Mouse (Mus musculus) spleen, adult 2 months (tissue): ENCODE results near the gene Prune1. TPM values are rescaled to one million over a fixed set of nuclear protein-coding genes. Genes with fewer than 3 reads are reported as not detected.

Experiments
- DNase-seq, 2 experiments: peaks; one replicate each; pipeline versions ENCODE4 v3.0.0 to v3.0.0-alpha.2; 2012 to 2021; ENCODE audit warnings: low spot score in 2 of 2, low read depth in 1 of 2
- H3K27ac ChIP-seq: fragments of 200-500 bp; 2 replicates; pipeline ENCODE4 v1.5.1; 2012; ENCODE audit warnings: low read length, inconsistent platforms; ENCODE audit not compliant: insufficient read depth
- H3K27me3 ChIP-seq: fragments of 200-500 bp; 2 replicates; pipeline ENCODE4 v1.6.1; 2012; ENCODE audit warnings: mild to moderate bottlenecking, moderate library complexity, low read length, inconsistent platforms; ENCODE audit not compliant: control insufficient read depth, insufficient read depth
- H3K36me3 ChIP-seq: fragments of 200-500 bp; 2 replicates; pipeline ENCODE4 v1.6.1; 2012; ENCODE audit warnings: mild to moderate bottlenecking, low read length, inconsistent platforms; ENCODE audit not compliant: control insufficient read depth, insufficient read depth
- H3K4me1 ChIP-seq: fragments of 200-500 bp; 2 replicates; pipeline ENCODE4 v1.6.1; 2011; ENCODE audit warnings: inconsistent platforms; ENCODE audit not compliant: control insufficient read depth, insufficient read depth, insufficient read length
- H3K4me3 ChIP-seq: fragments of 200-500 bp; 2 replicates; pipeline ENCODE4 v1.5.1; 2011; ENCODE audit warnings: mild to moderate bottlenecking, inconsistent platforms; ENCODE audit not compliant: insufficient read depth, insufficient read length; ENCODE audit errors: extremely low read depth
- CTCF ChIP-seq: fragments of 200-500 bp; IDR thresholded peaks from 2 replicates; pipeline ENCODE4 v1.5.1; 2011; ENCODE audit warnings: mild to moderate bottlenecking, inconsistent platforms; ENCODE audit not compliant: insufficient read depth, insufficient read length, insufficient replicate concordance; ENCODE audit errors: extremely low read depth
- POLR2A ChIP-seq: fragments of 200-500 bp; IDR thresholded peaks from 2 replicates; pipeline ENCODE4 v1.6.1; 2011; ENCODE audit warnings: low read depth, low read length, inconsistent platforms
- WGBS: fragments of 180-500 bp; shearing (Covaris S2); methylation state at CpG from one replicate; pipeline ENCODE4 v1.1.7; 2018; 5-methylcytosine and 5-hydroxymethylcytosine counted together
- polyA plus RNA-seq: library from polyadenylated mRNA; depleted of rRNA; stranded (reverse); fragments of >200 nt; gene quantifications from 2 replicates; pipeline ENCODE4 v1.2.3, GENCODE M21; 2012

The Prune1 gene
- polyA plus RNA-seq, 1 experiment, result 7.7 TPM

GRCm38 (mm10) chr3:95301204-95301796 is 19.4 kb upstream of the Prune1 start:
- Histone ChIP-seq H3K4me1 (no peaks in the 10 kb centered on the region), H3K27me3 (no peaks in the 10 kb centered on the region), H3K36me3 (no peaks in the 10 kb centered on the region), H3K4me3 (no peak overlapping the region), H3K27ac (no peak overlapping the region)
- TF ChIP-seq POLR2A, result no peak
- no peak for TF ChIP-seq CTCF
- no peak for DNase-seq
- WGBS, result 95% methylated on average over 3 of the region's 3 CpGs

GRCm38 (mm10) chr3:95298018-95298417 is 16.1 kb upstream of the Prune1 start:
- no peak overlapping the region for H3K27ac ChIP-seq
- TF ChIP-seq POLR2A (no peak), CTCF (no peak)
- DNase-seq, result no peak
- no peaks in the 10 kb centered on the region for H3K27me3 ChIP-seq
- peaks cover 12% of the 10 kb centered on the region for H3K36me3 ChIP-seq
- H3K4me3 ChIP-seq, result no peak overlapping the region
- 90% methylated on average over 7 of the region's 7 CpGs for WGBS
- H3K4me1 ChIP-seq, result no peaks in the 10 kb centered on the region; the same call in 1 of the 2 replicates

- peak in 1 of 2 experiments; percentile 48 for DNase-seq
- 10% methylated on average over 5 of the region's 5 CpGs for WGBS
- TF ChIP-seq POLR2A, result no peak
- peak; percentile 70; the same call in 1 of the 2 replicates for TF ChIP-seq CTCF
Measured at GRCm38 (mm10) chr3:95296103-95296469, 14.2 kb upstream of the Prune1 start.

GRCm38 (mm10) chr3:95295321-95296102 is 13.6 kb upstream of the Prune1 start:
- DNase-seq, result no peak
- Histone ChIP-seq H3K36me3 (peaks cover 17% of the 10 kb centered on the region), H3K27ac (no peak overlapping the region), H3K27me3 (no peaks in the 10 kb centered on the region), H3K4me3 (no peak overlapping the region), H3K4me1 (no peaks in the 10 kb centered on the region; the same call in 1 of the 2 replicates)
- no peak for TF ChIP-seq CTCF
- TF ChIP-seq POLR2A, result no peak
- 89% methylated on average over 11 of the region's 11 CpGs for WGBS

More at GRCm38 (mm10) chr3:95296103-95296469, 14.2 kb upstream of the Prune1 start:
- no peak overlapping the region for H3K27ac ChIP-seq
- peaks cover 17% of the 10 kb centered on the region for H3K36me3 ChIP-seq
- H3K4me3 ChIP-seq, result no peak overlapping the region
- H3K4me1 ChIP-seq, result no peaks in the 10 kb centered on the region; the same call in 1 of the 2 replicates
- H3K27me3 ChIP-seq, result no peaks in the 10 kb centered on the region

- no peak for DNase-seq
- no peaks in the 10 kb centered on the region for H3K27me3 ChIP-seq
- no peaks in the 10 kb centered on the region; the same call in 1 of the 2 replicates for H3K4me1 ChIP-seq
- WGBS, result 86% methylated on average over 5 of the region's 5 CpGs
- H3K27ac ChIP-seq, result no peak overlapping the region
- no peak for TF ChIP-seq POLR2A
- TF ChIP-seq CTCF, result no peak
- H3K36me3 ChIP-seq, result peaks cover 17% of the 10 kb centered on the region
- H3K4me3 ChIP-seq, result no peak overlapping the region
Measured at GRCm38 (mm10) chr3:95294718-95295117, 12.8 kb upstream of the Prune1 start.

GRCm38 (mm10) chr3:95294316-95294715 is 12.4 kb upstream of the Prune1 start:
- H3K4me3 ChIP-seq, result no peak overlapping the region
- H3K27ac ChIP-seq, result no peak overlapping the region
- H3K4me1 ChIP-seq, result no peaks in the 10 kb centered on the region; the same call in 1 of the 2 replicates
- whole genome bisulfite sequencing, result 53% methylated on average over 7 of the region's 7 CpGs
- H3K36me3 ChIP-seq, result peaks cover 17% of the 10 kb centered on the region
- DNase-seq, result no peak
- TF ChIP-seq CTCF (no peak), POLR2A (no peak)
- no peaks in the 10 kb centered on the region for H3K27me3 ChIP-seq

- H3K4me1 ChIP-seq, result no peaks in the 10 kb centered on the region; the same call in 1 of the 2 replicates
- peak overlapping the region; percentile 28; the same call in 1 of the 2 replicates for H3K27ac ChIP-seq
- no peak for DNase-seq
- TF ChIP-seq CTCF (no peak), POLR2A (no peak)
- peaks cover 20% of the 10 kb centered on the region for H3K36me3 ChIP-seq
- no peak overlapping the region for H3K4me3 ChIP-seq
- 18% methylated on average over 11 of the region's 11 CpGs for WGBS
- H3K27me3 ChIP-seq, result no peaks in the 10 kb centered on the region
Measured at GRCm38 (mm10) chr3:95293537-95293936, 11.7 kb upstream of the Prune1 start.
